Mouse (Mus musculus) heart, embryonic 15.5 days (tissue): ENCODE results near the gene Psrc1. TPM values are rescaled to one million over a fixed set of nuclear protein-coding genes. Genes with fewer than 3 reads are reported as not detected.
A peak's percentile ranks its signal among the peaks of the same experiment; 100 is the strongest.

ENCODE experiments used
- ATAC-seq: fragments of 200-750 bp; cut with Nextera tagmentation; replicated peaks from 2 replicates; pipeline ENCODE4 v1.8.0; 2017; ENCODE audit warnings: low read depth, moderate TSS enrichment; ENCODE audit not compliant: insufficient number of reproducible peaks, insufficient read depth, low FRiP score
- H3K27ac ChIP-seq: fragments of 300-500 bp; sonication (generic); 2 replicates; pipeline ENCODE4 v1.5.1; 2015; ENCODE audit warnings: mild to moderate bottlenecking, inconsistent platforms
- H3K27me3 ChIP-seq: fragments of 300-500 bp; sonication (generic); 2 replicates; pipeline ENCODE4 v1.6.1; 2015; ENCODE audit warnings: inconsistent platforms
- H3K36me3 ChIP-seq: fragments of 300-500 bp; sonication (generic); 2 replicates; pipeline ENCODE4 v1.6.1; 2015; ENCODE audit warnings: mild to moderate bottlenecking, inconsistent platforms
- H3K4me1 ChIP-seq: fragments of 300-500 bp; sonication (generic); replicated peaks from 2 replicates; pipeline ENCODE4 v1.6.1; 2015; ENCODE audit warnings: inconsistent platforms
- H3K4me2 ChIP-seq: fragments of 300-500 bp; sonication (generic); 2 replicates; pipeline ENCODE4 v1.6.1; 2015; ENCODE audit warnings: inconsistent platforms, mild to moderate bottlenecking, moderate library complexity
- H3K4me3 ChIP-seq: fragments of 300-500 bp; sonication (generic); 2 replicates; pipeline ENCODE4 v1.5.1; 2015; ENCODE audit warnings: mild to moderate bottlenecking, inconsistent platforms
- H3K9ac ChIP-seq: fragments of 300-500 bp; sonication (generic); 2 replicates; pipeline ENCODE4 v1.6.1; 2015; ENCODE audit warnings: mild to moderate bottlenecking, inconsistent platforms
- H3K9me3 ChIP-seq: fragments of 300-500 bp; sonication (generic); replicated peaks from 2 replicates; pipeline ENCODE4 v1.6.1; 2016; ENCODE audit warnings: inconsistent platforms
- WGBS: fragments of 180-500 bp; shearing (Covaris S2); methylation state at CpG from one replicate; pipeline ENCODE4 v1.1.7; 2015; ENCODE audit warnings: mixed read lengths; 5-methylcytosine and 5-hydroxymethylcytosine counted together
- polyA plus RNA-seq: library from polyadenylated mRNA; unstranded; fragments of >200 nt; fragmentation: Nextera tagmentation; extraction: Ambion mirVana; gene quantifications from 2 replicates; pipeline ENCODE4 v1.2.1, GENCODE M21; 2015

The Psrc1 gene
- polyA plus RNA-seq, 1 experiment from 2014 or later, result 17.1 TPM

DNA sequence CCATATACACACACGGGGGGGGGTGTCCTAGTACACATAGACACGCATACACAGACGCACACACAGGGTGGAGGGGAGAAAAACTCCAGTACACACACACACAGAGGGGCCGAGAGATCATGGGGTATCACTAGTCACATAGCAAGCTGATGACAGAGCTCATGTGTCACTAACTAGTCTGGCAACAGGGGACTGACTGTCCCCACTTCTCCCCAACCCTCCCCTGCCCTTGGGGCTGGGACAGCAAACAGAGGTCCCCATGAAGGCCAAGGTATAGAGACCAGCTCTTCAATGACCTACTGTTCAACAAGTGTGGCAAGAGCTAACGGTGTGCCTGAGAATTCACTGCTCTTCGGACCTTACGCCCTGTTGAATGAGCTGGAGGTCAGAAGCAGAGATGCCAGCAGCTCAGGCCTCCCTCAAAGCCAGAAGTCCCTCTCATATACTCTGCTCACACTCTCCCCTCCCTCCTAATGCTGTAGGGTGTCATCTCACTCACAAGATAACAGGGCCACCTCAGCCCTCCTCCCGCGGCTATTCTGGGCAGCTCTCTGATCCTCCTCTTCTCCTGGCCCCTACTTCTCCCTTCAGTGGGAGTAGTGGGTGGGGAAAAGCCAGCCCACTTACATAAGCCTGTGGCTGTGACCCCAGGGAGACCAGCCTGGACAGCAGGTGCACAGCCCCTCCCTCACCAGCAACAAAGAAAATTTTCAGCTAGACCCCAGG lies 19.2 kb upstream of the Psrc1 start, which contains the start of gene Mybphl:
Mybphl (plus strand) TSS at position 642 of the 726 bp plus-strand sequence.
- Histone ChIP-seq H3K27ac (peak within 1 kb of the TSS; percentile 76), H3K36me3 (no peaks in the 10 kb centered on the region), H3K9me3 (no peaks in the 10 kb centered on the region), H3K9ac (no peak within 1 kb of the TSS), H3K4me2 (peak within 1 kb of the TSS; percentile 16; the same call in 1 of the 2 replicates), H3K4me1 (peaks cover 25% of the 10 kb centered on the region), H3K27me3 (0 out of 2 replicates have a peak, but pooled peaks cover 2% of the 10 kb centered on the region), H3K4me3 (peak within 1 kb of the TSS; percentile 7)
- peak; percentile 63 for ATAC-seq
- WGBS, result 38% methylated on average over 9 of the region's 9 CpGs

DNA sequence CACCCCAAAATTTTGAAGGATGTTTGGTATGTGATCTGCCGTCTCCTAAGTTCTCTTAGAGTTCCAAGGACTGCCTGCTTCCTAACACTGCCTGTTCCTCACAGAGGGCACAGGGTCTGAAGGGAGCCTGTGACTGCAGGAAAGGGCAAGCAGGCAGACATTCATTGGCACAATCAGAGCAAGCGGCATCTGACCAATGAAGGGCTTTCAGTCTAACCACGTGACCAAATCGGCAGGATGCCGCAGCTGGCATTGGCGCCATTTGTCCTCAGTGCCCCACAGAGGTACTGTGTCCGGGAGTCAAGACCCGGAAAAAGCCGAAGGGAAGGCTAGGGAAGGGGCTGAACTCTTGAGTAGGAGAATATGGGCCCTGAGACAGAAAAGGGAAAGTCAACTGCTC lies 16.5 kb upstream of the Psrc1 start:
- 0 out of 2 replicates have a peak, but pooled peaks cover 2% of the 10 kb centered on the region for H3K27me3 ChIP-seq
- peak overlapping the region; percentile 23; the same call in 1 of the 2 replicates for H3K4me2 ChIP-seq
- H3K27ac ChIP-seq, result no peak overlapping the region
- peaks cover 29% of the 10 kb centered on the region for H3K4me1 ChIP-seq
- WGBS, result 49% methylated on average over 9 of the region's 9 CpGs
- no peak overlapping the region for H3K9ac ChIP-seq
- no peaks in the 10 kb centered on the region for H3K36me3 ChIP-seq
- no peaks in the 10 kb centered on the region for H3K9me3 ChIP-seq
- no peak for ATAC-seq
- H3K4me3 ChIP-seq, result no peak overlapping the region

DNA sequence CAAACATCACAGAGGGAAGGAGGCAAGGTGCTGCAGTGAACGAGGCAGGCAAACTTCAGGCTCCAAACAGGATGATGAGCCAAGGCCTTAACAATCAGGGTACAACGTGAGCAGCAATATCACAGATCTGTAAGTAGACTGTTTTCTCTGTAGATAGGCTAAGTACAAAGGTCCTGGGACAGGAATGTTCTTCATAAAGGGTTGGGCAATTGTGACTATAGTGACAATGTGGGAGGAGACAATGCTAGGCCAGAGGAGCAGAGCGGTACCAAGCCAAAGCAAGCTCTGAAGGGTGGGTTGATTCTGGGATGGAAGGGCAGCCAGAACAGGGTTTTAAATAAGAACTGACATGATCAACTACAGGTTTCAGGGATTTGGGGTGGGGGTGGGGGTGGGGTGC lies 15.8 kb upstream of the Psrc1 start:
- Histone ChIP-seq H3K4me1 (peaks cover 33% of the 10 kb centered on the region), H3K4me3 (no peak overlapping the region), H3K9ac (no peak overlapping the region), H3K27me3 (0 out of 2 replicates have a peak, but pooled peaks cover 2% of the 10 kb centered on the region), H3K9me3 (no peaks in the 10 kb centered on the region), H3K36me3 (no peaks in the 10 kb centered on the region), H3K4me2 (no peak overlapping the region), H3K27ac (no peak overlapping the region)
- ATAC-seq, result no peak
- WGBS, result 65% methylated on average over 3 of the region's 3 CpGs

DNA sequence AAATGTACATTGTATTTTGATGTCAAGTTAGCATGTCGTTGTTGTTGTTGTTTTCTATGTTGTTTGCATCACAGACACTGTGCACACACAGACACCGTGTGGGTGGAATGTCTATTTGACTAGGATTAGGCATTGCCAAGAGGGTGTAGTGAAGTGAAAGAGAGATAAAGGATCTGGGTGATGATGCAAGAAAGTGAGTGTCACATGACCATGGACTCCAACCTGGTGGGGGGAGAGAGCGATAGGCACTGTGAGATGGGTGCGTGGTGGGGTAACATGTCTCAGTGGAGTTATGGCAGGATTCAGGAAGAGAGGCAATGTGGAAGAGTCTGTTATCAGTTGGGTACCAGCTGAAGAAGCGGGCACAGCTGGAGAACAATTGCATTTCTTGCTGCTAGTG lies 14.9 kb upstream of the Psrc1 start:
- Histone ChIP-seq H3K9me3 (no peaks in the 10 kb centered on the region), H3K36me3 (no peaks in the 10 kb centered on the region), H3K4me1 (peaks cover 27% of the 10 kb centered on the region), H3K4me3 (no peak overlapping the region), H3K4me2 (no peak overlapping the region), H3K27me3 (0 out of 2 replicates have a peak, but pooled peaks cover 2% of the 10 kb centered on the region), H3K27ac (no peak overlapping the region), H3K9ac (no peak overlapping the region)
- no peak for ATAC-seq
- WGBS, result 76% methylated on average over 5 of the region's 5 CpGs

DNA sequence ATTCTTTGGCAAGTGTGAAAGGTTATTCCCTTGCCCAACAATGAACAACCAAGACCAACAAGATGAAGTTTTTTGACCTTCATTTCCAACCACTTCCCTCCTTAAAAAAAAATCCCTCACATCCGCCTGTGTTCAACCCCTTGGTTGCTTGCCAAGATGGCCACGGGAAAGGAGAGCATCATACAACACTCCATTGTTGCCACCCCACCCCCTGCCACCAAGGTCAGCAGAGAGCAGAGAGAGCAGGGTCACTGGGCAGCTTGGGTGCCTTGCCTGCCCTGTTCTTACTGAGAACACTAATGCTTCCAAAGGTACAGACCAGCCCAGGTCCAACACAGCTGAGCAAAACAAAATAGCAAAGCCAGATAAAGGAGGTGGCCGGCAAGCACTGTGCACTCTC lies 11.4 kb upstream of the Psrc1 start:
- peaks cover 13% of the 10 kb centered on the region for H3K4me1 ChIP-seq
- no peaks in the 10 kb centered on the region for H3K36me3 ChIP-seq
- H3K9me3 ChIP-seq, result no peaks in the 10 kb centered on the region
- H3K9ac ChIP-seq, result no peak overlapping the region
- H3K4me2 ChIP-seq, result no peak overlapping the region
- no peak overlapping the region for H3K4me3 ChIP-seq
- no peak for ATAC-seq
- H3K27ac ChIP-seq, result 0 out of 2 replicates have a peak overlapping the region, but pooled peaks have one; percentile 11
- H3K27me3 ChIP-seq, result 0 out of 2 replicates have a peak, but pooled peaks cover 2% of the 10 kb centered on the region
- 21% methylated on average over 3 of the region's 3 CpGs for WGBS

DNA sequence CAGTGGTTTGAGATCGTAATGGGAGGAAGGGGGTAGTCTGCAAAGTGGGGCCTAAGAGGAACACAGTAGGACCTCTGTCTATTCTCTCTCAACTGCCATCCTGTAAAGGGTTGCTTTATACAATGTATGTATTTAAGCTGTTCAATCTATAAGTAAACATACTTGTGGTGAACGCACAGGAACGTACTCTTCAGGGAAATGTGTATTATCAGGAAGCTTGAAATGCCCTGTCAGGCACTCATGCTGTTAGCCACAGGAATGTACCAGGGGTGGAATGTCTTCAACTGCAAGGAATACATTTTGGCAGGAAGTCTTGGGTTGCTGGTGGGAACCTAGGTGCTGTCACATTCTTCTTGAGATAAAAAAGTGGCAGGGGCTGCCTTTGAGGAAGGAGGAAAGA lies 10.9 kb upstream of the Psrc1 start:
- no peak for ATAC-seq
- Histone ChIP-seq H3K36me3 (no peaks in the 10 kb centered on the region), H3K4me3 (no peak overlapping the region), H3K9me3 (no peaks in the 10 kb centered on the region), H3K27me3 (0 out of 2 replicates have a peak, but pooled peaks cover 2% of the 10 kb centered on the region), H3K27ac (0 out of 2 replicates have a peak overlapping the region, but pooled peaks have one; percentile 11), H3K9ac (no peak overlapping the region), H3K4me1 (peaks cover 13% of the 10 kb centered on the region), H3K4me2 (no peak overlapping the region)
- 31% methylated on average over 3 of the region's 3 CpGs for WGBS

DNA sequence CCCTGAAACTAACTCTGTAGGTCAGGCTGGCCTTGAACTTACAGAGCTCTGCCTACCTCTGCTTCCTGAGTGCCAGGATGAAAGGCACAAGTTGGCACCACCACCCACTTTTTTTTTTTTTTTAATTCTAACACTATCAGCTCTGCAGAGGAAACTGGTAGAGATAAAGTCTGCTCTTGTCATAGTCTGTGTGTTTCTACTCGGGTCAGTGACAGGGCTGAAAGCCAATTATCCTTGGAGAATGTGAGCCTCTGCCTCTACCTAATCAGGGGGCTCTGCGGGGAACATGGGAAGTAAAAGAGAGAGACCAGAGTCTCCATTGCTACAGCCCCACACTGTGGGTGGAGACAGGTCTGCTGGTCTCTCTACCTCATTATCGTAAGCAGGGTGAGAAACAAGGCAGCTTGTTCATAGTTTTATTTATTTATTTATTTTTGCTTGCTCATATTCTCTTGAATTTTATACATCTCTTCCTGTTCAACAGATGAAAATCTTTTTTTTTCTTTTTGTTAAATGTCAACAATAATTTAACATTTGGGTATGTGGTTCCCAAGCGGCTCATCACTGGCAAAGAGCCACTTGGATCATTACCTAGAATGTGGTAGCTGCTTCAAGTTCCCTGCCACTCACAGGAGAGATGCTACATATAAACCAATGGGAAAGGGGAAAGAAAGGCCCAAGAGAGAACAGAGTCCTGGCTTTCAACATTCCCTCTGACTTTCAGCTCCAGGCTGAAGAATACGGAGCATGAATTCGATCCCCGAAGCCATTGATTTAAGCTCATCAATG lies 4.6 kb upstream of the Psrc1 start:
- ATAC-seq, result no peak
- Histone ChIP-seq H3K36me3 (no peaks in the 10 kb centered on the region), H3K27ac (0 out of 2 replicates have a peak overlapping the region, but pooled peaks have one; percentile 32), H3K9me3 (no peaks in the 10 kb centered on the region), H3K27me3 (no peaks in the 10 kb centered on the region), H3K4me3 (no peak overlapping the region), H3K4me1 (peaks cover 23% of the 10 kb centered on the region), H3K4me2 (no peak overlapping the region), H3K9ac (no peak overlapping the region)
- 62% methylated on average over 7 of the region's 7 CpGs for WGBS

DNA sequence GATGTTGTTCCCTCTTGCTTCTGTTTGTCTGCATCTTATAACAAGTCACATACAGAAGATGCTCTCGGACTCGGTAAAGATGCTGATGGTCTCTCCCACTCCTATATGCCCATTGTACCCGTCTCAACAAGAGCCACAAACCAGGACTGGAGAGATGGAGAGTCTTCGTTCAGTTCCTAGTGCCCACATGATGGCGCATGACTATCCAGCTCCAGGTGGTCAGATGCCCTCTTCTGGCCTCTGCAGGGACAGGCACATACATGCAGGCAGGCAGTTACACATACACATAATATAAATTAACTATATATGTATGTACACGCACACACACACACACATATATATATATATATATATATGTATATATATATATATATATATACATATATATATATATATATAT lies 2.9 kb upstream of the Psrc1 start:
- Histone ChIP-seq H3K9ac (no peak overlapping the region), H3K4me1 (peaks cover 35% of the 10 kb centered on the region), H3K9me3 (no peaks in the 10 kb centered on the region), H3K4me2 (no peak overlapping the region), H3K27ac (no peak overlapping the region), H3K4me3 (no peak overlapping the region), H3K27me3 (no peaks in the 10 kb centered on the region), H3K36me3 (no peaks in the 10 kb centered on the region)
- ATAC-seq, result no peak
- WGBS, result 83% methylated on average over 6 of the region's 6 CpGs

DNA sequence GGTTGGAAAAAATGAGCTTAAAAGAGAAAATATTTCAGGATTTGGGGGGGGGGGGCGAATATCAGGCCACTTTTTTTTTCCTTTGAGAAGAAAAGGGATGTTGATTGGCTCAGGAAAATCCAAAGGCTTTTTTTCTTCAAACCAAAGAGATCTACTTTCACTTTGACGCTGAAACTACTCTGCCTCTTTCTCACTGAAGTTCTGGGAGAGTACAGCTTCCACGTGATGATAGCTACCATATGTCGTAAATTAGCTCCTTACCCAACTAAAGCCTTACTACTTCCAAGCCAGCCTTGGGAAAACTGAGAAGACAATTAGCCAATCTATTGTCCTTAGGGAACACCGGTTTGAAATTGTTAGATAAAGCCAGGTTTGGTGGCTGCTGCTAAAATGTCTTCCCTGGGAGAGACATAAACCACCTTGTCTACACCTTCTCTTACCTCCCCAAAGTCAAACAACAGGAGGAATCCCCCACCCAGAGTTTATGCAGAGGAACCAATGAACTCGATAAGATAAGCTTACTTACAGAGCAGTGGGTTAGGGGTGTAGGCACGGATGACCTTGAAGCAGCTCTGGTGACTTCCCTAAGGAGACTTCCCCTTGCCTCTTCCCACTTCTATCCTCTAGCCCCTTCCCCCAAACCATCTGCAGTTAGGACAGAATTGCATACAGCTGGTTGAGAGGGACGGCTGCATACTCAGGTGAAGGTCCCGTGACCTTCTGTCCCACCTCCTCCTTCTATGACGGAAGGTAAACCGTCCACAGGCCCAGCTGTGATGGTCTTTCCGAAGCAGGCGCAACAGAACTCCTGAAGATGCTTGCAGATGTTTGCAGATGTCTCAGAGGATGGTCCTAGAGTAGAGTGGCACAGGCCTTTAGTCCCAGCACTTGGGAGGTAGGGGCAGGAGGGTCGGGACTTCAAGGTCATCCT lies 1.4 kb upstream of the Psrc1 start:
- no peak for ATAC-seq
- H3K27ac ChIP-seq, result peak overlapping the region; percentile 52
- 50% methylated on average over 14 of the region's 14 CpGs for WGBS

DNA sequence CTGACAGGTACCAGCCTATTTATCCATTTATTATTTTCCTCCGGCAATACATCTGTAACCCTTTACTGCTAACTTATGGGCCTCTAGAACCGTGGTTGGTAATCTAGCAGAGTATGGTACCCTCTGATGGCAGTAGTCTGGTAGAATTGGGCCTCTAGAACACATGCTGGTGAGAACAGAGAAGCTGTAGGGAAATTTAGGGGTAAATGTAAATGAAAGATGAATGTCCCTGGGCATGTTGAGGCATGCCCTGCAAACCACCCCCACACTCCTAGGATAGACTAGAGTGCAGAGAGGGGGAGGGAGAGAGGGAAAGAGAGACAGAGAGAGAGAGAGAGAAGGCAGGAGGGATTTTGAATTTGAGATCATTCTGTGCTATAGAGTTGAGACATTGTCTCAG lies 786 bp downstream of the Psrc1 start:
- peak overlapping the region; percentile 72 for H3K4me3 ChIP-seq
- peak overlapping the region; percentile 71 for H3K4me2 ChIP-seq
- H3K9me3 ChIP-seq, result no peaks in the 10 kb centered on the region
- no peak overlapping the region for H3K9ac ChIP-seq
- no peak for ATAC-seq
- H3K36me3 ChIP-seq, result peaks cover 8% of the 10 kb centered on the region; the same call in 1 of the 2 replicates
- H3K27me3 ChIP-seq, result no peaks in the 10 kb centered on the region
- 49% methylated on average over 2 of the region's 2 CpGs for WGBS
- H3K4me1 ChIP-seq, result peaks cover 37% of the 10 kb centered on the region
- H3K27ac ChIP-seq, result no peak overlapping the region

More for the DNA sequence above, 1.4 kb upstream of the Psrc1 start:
- no peaks in the 10 kb centered on the region for H3K27me3 ChIP-seq
- H3K9me3 ChIP-seq, result no peaks in the 10 kb centered on the region
- peaks cover 8% of the 10 kb centered on the region; the same call in 1 of the 2 replicates for H3K36me3 ChIP-seq
- H3K9ac ChIP-seq, result no peak overlapping the region
- H3K4me2 ChIP-seq, result peak overlapping the region; percentile 71
- peaks cover 35% of the 10 kb centered on the region for H3K4me1 ChIP-seq
- peak overlapping the region; percentile 22 for H3K4me3 ChIP-seq
